Mouse (Mus musculus) intestine, embryonic 14.5 days (tissue): ENCODE data around the gene Txlng. TPM values are rescaled to one million over a fixed set of nuclear protein-coding genes. Genes with fewer than 3 reads are reported as not detected.

Experiments
- ATAC-seq: fragments of 200-750 bp; cut with Nextera tagmentation; replicated peaks from 2 replicates; pipeline ENCODE4 v1.8.0; 2017; ENCODE audit warnings: low read depth, moderate number of reproducible peaks, moderate TSS enrichment, moderate library complexity; ENCODE audit not compliant: low FRiP score, low TSS enrichment
- DNase-seq: peaks from one replicate; pipeline ENCODE4 v3.0.0-alpha.2; 2018; ENCODE audit warnings: low spot score
- H3K27ac ChIP-seq: fragments of 300-500 bp; sonication (generic); 2 replicates; pipeline ENCODE4 v1.5.1; 2014; ENCODE audit warnings: low read depth, mild to moderate bottlenecking, control low read depth
- H3K27me3 ChIP-seq: fragments of 300-500 bp; sonication (generic); replicated peaks from 2 replicates; pipeline ENCODE4 v1.6.1; 2014; ENCODE audit warnings: low read length, control low read depth; ENCODE audit not compliant: control insufficient read depth, insufficient read depth
- H3K36me3 ChIP-seq: fragments of 300-500 bp; sonication (generic); 2 replicates; pipeline ENCODE4 v1.6.1; 2014; ENCODE audit warnings: low read length, control low read depth; ENCODE audit not compliant: control insufficient read depth, insufficient read depth
- H3K4me1 ChIP-seq: fragments of 300-500 bp; sonication (generic); replicated peaks from 2 replicates; pipeline ENCODE4 v1.6.1; 2014; ENCODE audit warnings: low read length, control low read depth, mixed read lengths; ENCODE audit not compliant: control insufficient read depth, insufficient read depth
- H3K4me2 ChIP-seq: fragments of 300-500 bp; sonication (generic); 2 replicates; pipeline ENCODE4 v1.6.1; 2014; ENCODE audit warnings: low read length
- H3K4me3 ChIP-seq: fragments of 300-500 bp; sonication (generic); 2 replicates; pipeline ENCODE4 v1.5.1; 2014; ENCODE audit warnings: low read depth, low read length, control low read depth, mixed read lengths
- H3K9ac ChIP-seq: fragments of 300-500 bp; sonication (generic); 2 replicates; pipeline ENCODE4 v1.6.1; 2014; ENCODE audit warnings: mild to moderate bottlenecking, low read length
- H3K9me3 ChIP-seq: fragments of 300-500 bp; sonication (generic); 2 replicates; pipeline ENCODE4 v1.6.1; 2016; ENCODE audit warnings: low read length, control low read depth; ENCODE audit not compliant: control insufficient read depth
- WGBS: fragments of 180-500 bp; shearing (Covaris S2); extraction: QIAGEN DNeasy Blood & Tissue Kit; methylation state at CpG from one replicate; pipeline ENCODE4 v1.1.7; 2014; 5-methylcytosine and 5-hydroxymethylcytosine counted together
- microRNA counts: library from miRNA; unstranded; fragments of <30 nt; microRNA quantifications from one replicate; lab custom pipeline; 2016
- microRNA-seq: library from miRNA; unstranded; fragments of <30 nt; microRNA quantifications from one replicate; pipeline ENCODE4, GENCODE M21; 2016
- polyA plus RNA-seq: library from polyadenylated mRNA; unstranded; fragments of >200 nt; fragmentation: Nextera tagmentation; extraction: Ambion mirVana; gene quantifications from 2 replicates; pipeline ENCODE4 v1.2.1, GENCODE M21; 2014

The Txlng gene
- polyA plus RNA-seq, 1 experiment from 2014 or later: 14.0 TPM

DNA sequence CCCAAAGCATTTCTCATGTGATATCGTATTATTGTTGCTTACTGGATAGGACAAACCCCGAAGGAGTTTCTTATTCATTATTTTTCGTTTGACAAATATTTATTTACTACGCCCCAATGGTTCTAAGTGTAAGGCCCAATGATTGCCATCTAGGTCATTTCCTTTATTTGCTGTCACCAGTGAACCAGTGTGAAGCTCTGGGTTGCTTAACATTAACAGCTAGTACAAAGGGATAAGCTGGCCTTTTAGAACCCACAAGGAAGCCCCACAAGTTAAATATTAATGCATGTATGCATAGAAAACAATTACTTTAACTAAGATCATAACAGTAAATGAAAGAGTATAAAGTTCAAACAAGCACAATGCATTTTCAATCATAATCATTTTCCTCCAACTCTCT is 74.9 kb downstream of the Txlng start:
- no peak overlapping the region for H3K4me2 ChIP-seq
- no peak overlapping the region for H3K27ac ChIP-seq
- H3K9me3 ChIP-seq: no peaks in the 10 kb centered on the region
- DNase-seq (no peak), ATAC-seq (no peak)
- WGBS: 80% methylated on average over 4 of the region's 4 CpGs
- H3K27me3 ChIP-seq: peaks cover 4% of the 10 kb centered on the region; the same call in 1 of the 2 replicates
- no peak overlapping the region for H3K9ac ChIP-seq
- H3K4me1 ChIP-seq: peaks cover 3% of the 10 kb centered on the region; the same call in 1 of the 2 replicates
- H3K4me3 ChIP-seq: no peak overlapping the region
- no peaks in the 10 kb centered on the region for H3K36me3 ChIP-seq

DNA sequence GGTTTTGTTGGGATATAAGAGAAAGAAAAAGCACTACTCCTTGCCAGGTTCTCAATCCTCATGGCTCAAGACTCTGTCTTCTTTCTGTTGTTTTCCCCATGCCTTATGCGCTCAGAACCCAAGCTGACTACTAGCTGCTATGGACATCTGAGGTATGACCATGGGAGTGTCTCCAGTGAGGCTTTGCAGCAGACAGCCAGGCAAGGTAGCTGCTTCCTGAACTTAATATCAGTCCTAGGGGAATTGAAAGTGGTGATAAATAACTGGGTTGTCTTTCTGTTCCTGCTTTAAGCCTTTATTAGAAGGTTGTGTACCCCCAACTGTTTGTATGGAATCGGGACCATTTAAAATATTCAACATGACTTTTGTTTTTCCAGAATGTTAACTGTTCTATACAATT is 76.8 kb downstream of the Txlng start:
- Histone ChIP-seq H3K4me1 (no peaks in the 10 kb centered on the region), H3K36me3 (no peaks in the 10 kb centered on the region), H3K27ac (no peak overlapping the region), H3K9me3 (no peaks in the 10 kb centered on the region), H3K27me3 (peaks cover 4% of the 10 kb centered on the region; the same call in 1 of the 2 replicates), H3K4me3 (no peak overlapping the region), H3K9ac (no peak overlapping the region), H3K4me2 (no peak overlapping the region)
- DNase-seq (no peak), ATAC-seq (no peak)
- 89% methylated on average over 2 of the region's 2 CpGs for WGBS

DNA sequence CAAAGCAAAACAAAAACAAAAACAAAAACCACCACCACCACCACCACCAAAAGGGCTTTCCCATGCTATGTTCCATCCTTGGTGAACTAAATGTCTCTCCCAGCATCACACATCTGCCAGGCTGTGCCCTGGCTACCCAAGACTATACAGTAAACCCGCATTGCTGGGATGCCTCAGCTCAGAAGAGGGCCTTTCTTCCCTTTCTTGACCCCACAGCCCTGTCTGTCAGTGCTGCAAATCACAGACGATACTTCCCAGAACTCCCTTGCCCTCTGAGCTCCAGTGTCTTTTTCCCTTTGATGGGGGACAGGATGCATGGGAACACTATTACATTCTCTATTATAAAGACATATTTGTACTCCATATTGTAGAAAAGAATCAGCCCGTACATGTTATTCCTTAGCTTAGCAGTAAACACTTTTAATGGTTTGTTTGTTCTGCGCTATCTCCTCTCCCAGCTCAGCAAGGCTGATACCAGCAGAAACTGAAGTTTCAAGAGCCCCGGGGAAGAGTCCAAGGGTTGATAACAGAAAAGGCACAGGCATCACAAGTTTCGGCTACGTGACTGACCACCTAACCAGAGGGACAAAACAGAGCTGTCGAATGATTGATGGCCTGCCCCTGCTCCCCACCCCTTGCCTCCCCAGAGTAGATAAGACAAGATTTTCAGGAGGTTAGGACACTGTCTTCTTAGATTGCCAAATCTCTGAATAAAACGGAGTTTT is 80.4 kb downstream of the Txlng start:
- H3K27ac ChIP-seq: no peak overlapping the region; the same call in 1 of the 2 replicates
- peak; percentile 78; the same call in 1 of the 2 replicates for ATAC-seq

DNA sequence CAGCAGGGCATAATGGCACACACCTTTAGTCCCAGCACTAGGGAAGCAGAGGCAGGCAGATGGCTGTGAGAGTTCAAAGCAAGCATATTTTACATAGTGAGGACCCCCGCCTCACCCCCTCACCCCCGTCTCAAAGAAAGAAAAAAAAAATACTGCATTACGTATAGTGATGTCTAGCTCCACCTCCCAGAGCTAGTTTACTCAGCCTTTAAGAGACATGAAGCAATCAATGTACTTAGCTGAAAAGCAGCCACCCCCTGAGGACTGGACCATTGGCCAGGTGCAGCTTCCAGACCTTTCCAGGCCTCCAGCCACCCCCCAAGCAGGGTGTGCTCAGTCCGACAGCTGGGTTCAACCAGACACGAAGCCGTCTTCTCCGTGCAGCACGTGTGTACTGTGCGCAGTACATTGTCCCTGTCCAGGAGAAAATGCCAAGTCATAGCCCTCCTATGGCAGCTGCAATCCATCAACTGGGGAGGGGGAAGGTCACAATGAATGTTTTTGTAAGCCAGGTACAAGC is 93.1 kb downstream of the Txlng start:
- H3K36me3 ChIP-seq: no peaks in the 10 kb centered on the region
- peak overlapping the region; percentile 36 for H3K4me3 ChIP-seq
- peak; percentile 71 for DNase-seq
- peak overlapping the region; percentile 36 for H3K9ac ChIP-seq
- no peaks in the 10 kb centered on the region for H3K4me1 ChIP-seq
- peak; percentile 75 for ATAC-seq
- WGBS: 31% methylated on average over 9 of the region's 9 CpGs
- H3K27me3 ChIP-seq: no peaks in the 10 kb centered on the region
- no peaks in the 10 kb centered on the region for H3K9me3 ChIP-seq
- peak overlapping the region; percentile 90 for H3K27ac ChIP-seq
- peak overlapping the region; percentile 56 for H3K4me2 ChIP-seq

More for the DNA sequence above, 80.4 kb downstream of the Txlng start:
- H3K4me3 ChIP-seq: no peak overlapping the region
- H3K27me3 ChIP-seq: peaks cover 4% of the 10 kb centered on the region; the same call in 1 of the 2 replicates
- DNase-seq: no peak
- no peak overlapping the region for H3K4me2 ChIP-seq
- no peak overlapping the region for H3K9ac ChIP-seq
- no peaks in the 10 kb centered on the region for H3K4me1 ChIP-seq
- WGBS: 31% methylated on average over 9 of the region's 9 CpGs
- H3K9me3 ChIP-seq: no peaks in the 10 kb centered on the region
- H3K36me3 ChIP-seq: no peaks in the 10 kb centered on the region

DNA sequence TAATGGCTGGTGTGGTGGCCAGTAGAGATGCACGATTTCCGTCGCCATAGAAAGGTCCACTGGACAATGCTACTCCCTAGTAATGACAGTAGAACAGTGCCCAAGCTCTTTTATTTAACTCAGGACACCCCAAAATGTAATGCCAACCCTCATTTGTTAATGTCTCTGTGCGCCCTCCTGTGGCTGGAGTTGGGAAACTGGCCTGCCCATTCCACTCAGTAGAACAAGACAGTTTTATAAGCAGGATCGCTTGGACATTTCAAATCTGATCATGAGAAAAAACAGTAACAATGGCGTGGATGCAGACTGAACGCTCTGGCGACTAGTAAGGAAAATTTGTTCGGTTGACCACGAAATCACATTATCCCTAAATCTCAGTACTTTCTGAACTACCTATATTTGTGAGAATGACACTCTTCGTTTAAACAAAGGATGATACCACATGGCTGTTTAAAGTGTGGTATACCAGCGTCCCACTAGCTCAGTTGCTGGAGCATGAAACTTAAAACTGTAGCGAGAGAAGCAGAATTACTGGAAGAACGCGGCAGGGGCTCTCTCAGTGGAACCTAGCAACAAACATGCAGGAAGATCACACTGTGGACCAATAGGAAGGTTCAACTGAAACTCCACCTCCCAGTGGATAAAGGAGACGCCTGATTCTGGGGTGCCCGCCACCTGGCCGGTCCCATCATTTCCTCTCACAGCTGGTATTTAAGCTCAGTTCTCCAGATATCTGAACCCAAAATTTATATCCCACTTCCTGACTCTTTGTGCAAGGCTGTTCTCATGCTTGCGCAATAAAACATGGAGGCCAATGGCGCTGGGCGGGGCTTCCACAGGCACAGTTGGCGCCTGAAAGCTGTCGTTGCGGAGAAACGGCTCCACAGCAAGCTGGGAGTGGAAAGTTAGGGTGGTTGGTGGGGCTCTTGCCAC is 94.0 kb downstream of the Txlng start:
- H3K9me3 ChIP-seq: no peaks in the 10 kb centered on the region
- H3K27ac ChIP-seq: peak overlapping the region; percentile 90
- peak overlapping the region; percentile 56 for H3K4me2 ChIP-seq
- DNase-seq: peak; percentile 82
- H3K4me1 ChIP-seq: no peaks in the 10 kb centered on the region
- WGBS: 22% methylated on average over 25 of the region's 25 CpGs
- H3K4me3 ChIP-seq: peak overlapping the region; percentile 36
- H3K9ac ChIP-seq: peak overlapping the region; percentile 36
- no peaks in the 10 kb centered on the region for H3K27me3 ChIP-seq
- ATAC-seq: peak; percentile 84
- H3K36me3 ChIP-seq: no peaks in the 10 kb centered on the region

DNA sequence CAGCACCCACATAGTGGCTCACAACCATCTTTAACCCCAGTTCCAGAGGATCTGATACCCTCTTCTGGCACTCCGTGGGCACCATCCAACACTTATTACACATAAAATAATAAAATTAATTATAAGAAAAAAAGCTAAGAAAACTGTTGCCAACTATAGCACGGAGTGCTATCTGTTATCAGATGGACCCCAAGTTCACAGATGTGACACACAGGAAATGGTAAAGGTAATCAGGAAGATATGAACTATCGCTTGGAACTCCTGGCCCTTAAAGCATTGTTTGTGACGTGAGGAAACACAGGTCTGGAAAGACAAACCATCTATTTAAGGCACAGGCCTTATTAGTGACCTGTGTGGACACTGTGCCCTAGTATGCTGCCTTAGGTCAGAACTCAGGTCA is 99.2 kb downstream of the Txlng start:
- Histone ChIP-seq H3K27ac (no peak overlapping the region), H3K4me3 (no peak overlapping the region), H3K9ac (no peak overlapping the region), H3K36me3 (no peaks in the 10 kb centered on the region), H3K4me1 (no peaks in the 10 kb centered on the region), H3K9me3 (no peaks in the 10 kb centered on the region), H3K27me3 (no peaks in the 10 kb centered on the region), H3K4me2 (no peak overlapping the region)
- DNase-seq: no peak
- WGBS: 82% methylated on average over 4 of the region's 4 CpGs
- ATAC-seq: no peak

MicroRNA genes within 50 kb of the gene (microRNA counts, 519-probe panel; counts per million panel counts)
- 1,533 counts per million, percentile 9 among the panel's probes with 10 or more counts for microRNA mmu-miR-3473 (lab: Ali Mortazavi, UCI)

Small RNA genes lying within 50 kb of the gene (microRNA-seq; reads per million reads assigned to microRNA genes)
- not detected for gene Mir3473a

Other genes starting within 250 kb of the Txlng start
- gene Reps2, start 185.8 kb downstream of the Txlng start, polyA plus RNA-seq: 0.66 and 1.1 TPM in 2 replicates
- gene Rbbp7, start 69.1 kb downstream of the Txlng start, polyA plus RNA-seq: 648 and 671 TPM in 2 replicates
- 35.7 and 36.3 TPM in 2 replicates for gene Syap1, start 59.0 kb upstream of the Txlng start, polyA plus RNA-seq
- gene Ctps2, start 71.8 kb upstream of the Txlng start, polyA plus RNA-seq: 90.0 and 103 TPM in 2 replicates
- 165 and 210 TPM in 2 replicates for gene S100g, start 135.1 kb upstream of the Txlng start, polyA plus RNA-seq